Mouse (Mus musculus): Measurements from ENCODE around the gene Dgki.

Dgki gene

GRCm38 (mm10) chr6:36929781-36930180 lies 370.2 kb downstream of the Dgki start:
- no peak for DNase-seq (ENCODE audit: low spot score in 2 of 2)

GRCm38 (mm10) chr6:36926455-36926854 lies 373.5 kb downstream of the Dgki start:
- no peak for DNase-seq (ENCODE audit: low spot score in 2 of 2)

GRCm38 (mm10) chr6:36922006-36922405 lies 378.0 kb downstream of the Dgki start:
- no peak for DNase-seq (ENCODE audit: low spot score in 2 of 2)

GRCm38 (mm10) chr6:36911586-36911985 lies 388.4 kb downstream of the Dgki start:
- DNase-seq (ENCODE audit: low spot score in 2 of 2) = no peak

GRCm38 (mm10) chr6:36907191-36907590 lies 392.8 kb downstream of the Dgki start:
- DNase-seq (ENCODE audit: low spot score in 2 of 2) = no peak

- no peak for DNase-seq (ENCODE audit: low spot score in 2 of 2)
Measured at GRCm38 (mm10) chr6:36905965-36906364, 394.0 kb downstream of the Dgki start.

- DNase-seq (ENCODE audit: low spot score in 2 of 2) = no peak
Measured at GRCm38 (mm10) chr6:36904911-36905310, 395.1 kb downstream of the Dgki start.

GRCm38 (mm10) chr6:36903821-36904220 lies 396.2 kb downstream of the Dgki start:
- DNase-seq (ENCODE audit: low spot score in 2 of 2) = no peak

- no peak for DNase-seq (ENCODE audit: low spot score in 2 of 2)
Measured at GRCm38 (mm10) chr6:36903159-36903794, 396.7 kb downstream of the Dgki start.

GRCm38 (mm10) chr6:36899872-36900271 lies 400.1 kb downstream of the Dgki start:
- DNase-seq (ENCODE audit: low spot score in 2 of 2) = no peak

GRCm38 (mm10) chr6:36898412-36898811 lies 401.6 kb downstream of the Dgki start:
- DNase-seq (ENCODE audit: low spot score in 2 of 2) = no peak

- DNase-seq (ENCODE audit: low spot score in 2 of 2) = no peak
Measured at GRCm38 (mm10) chr6:36897616-36898149, 402.3 kb downstream of the Dgki start.

- no peak for DNase-seq (ENCODE audit: low spot score in 2 of 2)
Measured at GRCm38 (mm10) chr6:36896656-36897055, 403.3 kb downstream of the Dgki start.

- no peak for DNase-seq (ENCODE audit: low spot score in 2 of 2)
Measured at GRCm38 (mm10) chr6:36891820-36892219, 408.2 kb downstream of the Dgki start.

- no peak for DNase-seq (ENCODE audit: low spot score in 2 of 2)
Measured at GRCm38 (mm10) chr6:36890776-36891175, 409.2 kb downstream of the Dgki start.

- DNase-seq (ENCODE audit: low spot score in 2 of 2) = no peak
Measured at GRCm38 (mm10) chr6:36890296-36890695, 409.7 kb downstream of the Dgki start.

- no peak for DNase-seq (ENCODE audit: low spot score in 2 of 2)
Measured at GRCm38 (mm10) chr6:36881309-36881708, 418.7 kb downstream of the Dgki start.

- DNase-seq (ENCODE audit: low spot score in 2 of 2) = no peak
Measured at GRCm38 (mm10) chr6:36880643-36881263, 419.2 kb downstream of the Dgki start.

GRCm38 (mm10) chr6:36877399-36877798 lies 422.6 kb downstream of the Dgki start:
- no peak for DNase-seq (ENCODE audit: low spot score in 2 of 2)

GRCm38 (mm10) chr6:36876426-36876825 lies 423.6 kb downstream of the Dgki start:
- DNase-seq (ENCODE audit: low spot score in 2 of 2) = no peak

GRCm38 (mm10) chr6:36875926-36876325 lies 424.1 kb downstream of the Dgki start:
- no peak for DNase-seq (ENCODE audit: low spot score in 2 of 2)

GRCm38 (mm10) chr6:36872876-36873275 lies 427.1 kb downstream of the Dgki start:
- DNase-seq (ENCODE audit: low spot score in 2 of 2) = no peak

- DNase-seq (ENCODE audit: low spot score in 2 of 2) = no peak
Measured at GRCm38 (mm10) chr6:36868217-36868616, 431.8 kb downstream of the Dgki start.
